Mouse (Mus musculus): ENCODE data around the gene Sos2. TPM values are rescaled to one million over a fixed set of nuclear protein-coding genes. Genes with fewer than 3 reads are reported as not detected.
A peak's percentile ranks its signal among the peaks of the same experiment; 100 is the strongest.
"Not testable (repeated sequence)": the region's sequence is repeated elsewhere in the genome, so short reads cannot be mapped to it uniquely, and the experiment has no call there.

The Sos2 gene
- polyA plus RNA-seq, 1 experiment from 2014 or later, result 14.3 TPM

- Histone ChIP-seq H3K9ac (peak within 1 kb of the TSS; percentile 87), H3K4me2 (peak within 1 kb of the TSS; percentile 69), H3K36me3 (peaks cover 51% of the 10 kb centered on the region), H3K4me1 (replicated peaks) (peaks cover 26% of the 10 kb centered on the region), H3K27ac (replicated peaks) (peak within 1 kb of the TSS; percentile 83), H3K9me3 (no peaks in the 10 kb centered on the region), H3K4me3 (peak within 1 kb of the TSS; percentile 73), H3K27me3 (no peaks in the 10 kb centered on the region)
- ATAC-seq (ENCODE audit: low read depth), result peak; percentile 99
- under 1% methylated on average over 56 of the region's 56 CpGs for WGBS
These were observed 98.9 kb downstream of the Sos2 start, which contains the start of gene Vcpkmt for GRCm38 (mm10) chr12:69582613-69583269. Gene Vcpkmt, minus strand, starts transcription at chr12:69583028.

- ATAC-seq (ENCODE audit: low read depth), result no peak
- H3K36me3 ChIP-seq, result peaks cover 52% of the 10 kb centered on the region
- peaks cover 26% of the 10 kb centered on the region for H3K4me1 ChIP-seq (replicated peaks)
- no peaks in the 10 kb centered on the region for H3K27me3 ChIP-seq
- peak overlapping the region; percentile 83 for H3K27ac ChIP-seq (replicated peaks)
- WGBS, result 34% methylated on average over 9 of the region's 9 CpGs
- peak overlapping the region; percentile 87 for H3K9ac ChIP-seq
- H3K9me3 ChIP-seq, result no peaks in the 10 kb centered on the region
- peak overlapping the region; percentile 69 for H3K4me2 ChIP-seq
- peak overlapping the region; percentile 73 for H3K4me3 ChIP-seq
These were observed 99.4 kb downstream of the Sos2 start for GRCm38 (mm10) chr12:69582216-69582612.

- no peak overlapping the region for H3K4me2 ChIP-seq
- H3K4me3 ChIP-seq, result no peak overlapping the region
- H3K36me3 ChIP-seq, result peaks cover 43% of the 10 kb centered on the region
- 91% methylated on average over 5 of the region's 5 CpGs for WGBS
- no peaks in the 10 kb centered on the region for H3K9me3 ChIP-seq
- H3K4me1 ChIP-seq (replicated peaks), result peaks cover 28% of the 10 kb centered on the region
- ATAC-seq (ENCODE audit: low read depth), result no peak
- no peak overlapping the region for H3K27ac ChIP-seq (replicated peaks)
- no peak overlapping the region for H3K9ac ChIP-seq
- H3K27me3 ChIP-seq, result no peaks in the 10 kb centered on the region
These were observed 102.0 kb downstream of the Sos2 start for GRCm38 (mm10) chr12:69579623-69580022.

- Histone ChIP-seq H3K27me3 (no peaks in the 10 kb centered on the region), H3K4me3 (no peak overlapping the region), H3K36me3 (peaks cover 40% of the 10 kb centered on the region), H3K9ac (no peak overlapping the region), H3K27ac (replicated peaks) (no peak overlapping the region), H3K9me3 (no peaks in the 10 kb centered on the region), H3K4me2 (no peak overlapping the region), H3K4me1 (replicated peaks) (peaks cover 12% of the 10 kb centered on the region)
- no peak for ATAC-seq (ENCODE audit: low read depth)
- WGBS, result 87% methylated on average over 9 of the region's 9 CpGs
These were observed 105.5 kb downstream of the Sos2 start for GRCm38 (mm10) chr12:69576120-69576627.

GRCm38 (mm10) chr12:69573916-69574881 is 107.5 kb downstream of the Sos2 start:
- Histone ChIP-seq H3K27ac (replicated peaks) (no peak overlapping the region), H3K9me3 (no peaks in the 10 kb centered on the region), H3K4me2 (peak overlapping the region; percentile 44), H3K9ac (peak overlapping the region; percentile 45; the same call in 1 of the 2 replicates), H3K4me3 (peak overlapping the region; percentile 14; the same call in 1 of the 2 replicates), H3K4me1 (replicated peaks) (0 out of 2 replicates have a peak, but pooled peaks cover 6% of the 10 kb centered on the region), H3K36me3 (peaks cover 32% of the 10 kb centered on the region), H3K27me3 (no peaks in the 10 kb centered on the region)
- ATAC-seq (ENCODE audit: low read depth), result peak; percentile 74
- WGBS, result 34% methylated on average over 17 of the region's 17 CpGs

- Histone ChIP-seq H3K27ac (replicated peaks) (no peak overlapping the region), H3K4me2 (no peak overlapping the region), H3K4me3 (no peak overlapping the region), H3K4me1 (replicated peaks) (0 out of 2 replicates have a peak, but pooled peaks cover 6% of the 10 kb centered on the region), H3K9ac (no peak overlapping the region), H3K9me3 (no peaks in the 10 kb centered on the region), H3K27me3 (no peaks in the 10 kb centered on the region), H3K36me3 (peaks cover 23% of the 10 kb centered on the region)
- WGBS, result 94% methylated on average over 8 of the region's 8 CpGs
- ATAC-seq (ENCODE audit: low read depth), result no peak
These were observed 108.4 kb downstream of the Sos2 start for GRCm38 (mm10) chr12:69573271-69573670.

- H3K27me3 ChIP-seq, result no peaks in the 10 kb centered on the region
- no peak overlapping the region for H3K9ac ChIP-seq
- H3K27ac ChIP-seq (replicated peaks), result no peak overlapping the region
- 93% methylated on average over 3 of the region's 3 CpGs for WGBS
- H3K4me1 ChIP-seq (replicated peaks), result 0 out of 2 replicates have a peak, but pooled peaks cover 6% of the 10 kb centered on the region
- H3K4me3 ChIP-seq, result no peak overlapping the region
- H3K4me2 ChIP-seq, result no peak overlapping the region
- H3K36me3 ChIP-seq, result no peaks in the 10 kb centered on the region
- no peak for ATAC-seq (ENCODE audit: low read depth)
- no peaks in the 10 kb centered on the region for H3K9me3 ChIP-seq
These were observed 111.7 kb downstream of the Sos2 start for GRCm38 (mm10) chr12:69569926-69570325.

GRCm38 (mm10) chr12:69568266-69568665 is 113.4 kb downstream of the Sos2 start:
- Histone ChIP-seq H3K27me3 (no peaks in the 10 kb centered on the region), H3K9ac (no peak overlapping the region), H3K4me1 (replicated peaks) (no peaks in the 10 kb centered on the region), H3K9me3 (no peaks in the 10 kb centered on the region), H3K4me3 (no peak overlapping the region), H3K4me2 (no peak overlapping the region), H3K27ac (replicated peaks) (no peak overlapping the region), H3K36me3 (no peaks in the 10 kb centered on the region)
- 81% methylated on average over 3 of the region's 3 CpGs for WGBS
- no peak for ATAC-seq (ENCODE audit: low read depth)

GRCm38 (mm10) chr12:69561006-69561405 is 120.6 kb downstream of the Sos2 start:
- not testable (repeated sequence) for H3K27ac ChIP-seq (replicated peaks); H3K27me3 ChIP-seq; H3K4me2 ChIP-seq; H3K9ac ChIP-seq; H3K9me3 ChIP-seq; H3K4me1 ChIP-seq (replicated peaks); ATAC-seq (ENCODE audit: low read depth); H3K4me3 ChIP-seq; H3K36me3 ChIP-seq
- 82% methylated on average over 6 of the region's 6 CpGs for WGBS

GRCm38 (mm10) chr12:69556221-69556861 is 125.3 kb downstream of the Sos2 start:
- ATAC-seq (ENCODE audit: low read depth), result no peak
- H3K9ac ChIP-seq, result no peak overlapping the region
- WGBS, result 62% methylated on average over 6 of the region's 6 CpGs
- no peaks in the 10 kb centered on the region for H3K27me3 ChIP-seq
- no peaks in the 10 kb centered on the region for H3K9me3 ChIP-seq
- no peak overlapping the region for H3K4me3 ChIP-seq
- no peak overlapping the region for H3K4me2 ChIP-seq
- H3K4me1 ChIP-seq (replicated peaks), result 0 out of 2 replicates have a peak, but pooled peaks cover 4% of the 10 kb centered on the region
- H3K27ac ChIP-seq (replicated peaks), result peak overlapping the region; percentile 38; the same call in 1 of the 2 replicates
- H3K36me3 ChIP-seq, result no peaks in the 10 kb centered on the region

GRCm38 (mm10) chr12:69545456-69546178 is 136.0 kb downstream of the Sos2 start:
- Histone ChIP-seq H3K9ac (no peak overlapping the region), H3K27ac (replicated peaks) (no peak overlapping the region), H3K4me1 (replicated peaks) (peaks cover 10% of the 10 kb centered on the region; the same call in 1 of the 2 replicates), H3K4me3 (no peak overlapping the region), H3K4me2 (no peak overlapping the region), H3K9me3 (no peaks in the 10 kb centered on the region), H3K27me3 (no peaks in the 10 kb centered on the region), H3K36me3 (no peaks in the 10 kb centered on the region)
- no peak for ATAC-seq (ENCODE audit: low read depth)
- WGBS, result 78% methylated on average over 13 of the region's 13 CpGs

All from neural tube, embryonic 13.5 days (tissue).